ENCODE assay signal across 17 mouse cellular contexts in the genomic region with DNA sequence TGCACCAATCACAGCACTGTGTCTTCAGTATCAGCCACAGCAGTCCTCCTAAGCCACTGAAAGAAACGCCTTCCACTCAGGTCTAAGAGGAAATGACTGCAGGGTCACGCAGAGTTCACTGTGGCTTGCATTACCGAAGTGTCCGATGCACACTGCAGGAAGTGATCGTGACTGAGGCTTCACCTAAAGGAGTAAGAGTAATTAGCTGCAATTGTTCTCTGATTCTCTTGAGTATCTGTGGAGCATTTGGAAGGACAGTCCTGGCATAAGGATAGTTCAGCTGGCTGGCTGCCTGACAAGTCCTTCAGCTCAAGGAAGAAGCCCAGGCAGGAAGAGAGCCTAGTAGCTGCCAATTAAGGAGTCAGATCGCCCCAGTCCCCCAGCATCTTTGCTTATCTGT.
A peak's percentile ranks its signal among the peaks of the same experiment; 100 is the strongest.
DNase-seq lines count a peak whose midpoint lies in the region; ATAC-seq and TF ChIP-seq lines count a peak whose summit lies in the region.
"Had no signal": no experiment of that assay in that cellular context is flagged by ENCODE, and none has a peak within 500 bp of the region (broad histone marks: within the 10 kb centered on the region; RNA-seq: fewer than 3 reads in every experiment).

No protein-coding gene starts in this region.

- no peak overlapping the region for H3K27ac ChIP-seq in hindbrain, postnatal 0 days
- no peak overlapping the region for H3K27ac ChIP-seq in hindbrain, embryonic 12.5 days
- H3K27ac ChIP-seq in lung, embryonic 16.5 days (ENCODE audit: low read length) = no peak overlapping the region
- H3K27ac ChIP-seq: embryonic facial prominence, embryonic 15.5 days; left cerebral cortex, adult 2 months; liver, embryonic 13.5 days; midbrain, embryonic 12.5 days had no signal

- ATAC-seq in hindbrain, postnatal 0 days = no peak
- no peak for ATAC-seq in hindbrain, embryonic 12.5 days (ENCODE audit: low FRiP score)
- ATAC-seq in lung, embryonic 16.5 days (ENCODE audit: low read depth) = peak; percentile 34; the same call in 1 of the 2 replicates
- peak; percentile 44; the same call in 1 of the 2 replicates for ATAC-seq in neutrophil, adult 5-6 weeks (ENCODE audit: extremely low read depth, insufficient number of reproducible peaks, low FRiP score, poor library complexity, severe bottlenecking)
- no peak for ATAC-seq in erythroblast, adult 5-6 weeks (replicated peaks; ENCODE audit: low FRiP score, poor library complexity, severe bottlenecking)
- ATAC-seq: forebrain, embryonic 16.5 days had no signal

- 61% methylated on average over 6 of the region's 6 CpGs for WGBS in hindbrain, postnatal 0 days
- WGBS in hindbrain, embryonic 12.5 days = 79% methylated on average over 6 of the region's 6 CpGs
- WGBS in lung, embryonic 16.5 days = 44% methylated on average over 6 of the region's 6 CpGs

- no peaks in the 10 kb centered on the region for H3K4me1 ChIP-seq in hindbrain, postnatal 0 days (ENCODE audit: insufficient read depth, low read length)
- no peaks in the 10 kb centered on the region for H3K4me1 ChIP-seq in hindbrain, embryonic 12.5 days
- no peaks in the 10 kb centered on the region for H3K4me1 ChIP-seq in lung, embryonic 16.5 days (replicated peaks; ENCODE audit: control insufficient read depth, insufficient read depth, low read length)
- H3K4me1 ChIP-seq: embryonic facial prominence, embryonic 15.5 days; liver, embryonic 13.5 days; midbrain, embryonic 12.5 days had no signal

- no peak overlapping the region for H3K4me2 ChIP-seq in hindbrain, postnatal 0 days (ENCODE audit: low read depth, low read length)
- H3K4me2 ChIP-seq in hindbrain, embryonic 12.5 days (replicated peaks) = no peak overlapping the region
- H3K4me2 ChIP-seq in lung, embryonic 16.5 days (ENCODE audit: low read depth, low read length) = no peak overlapping the region
- H3K4me2 ChIP-seq: embryonic facial prominence, embryonic 15.5 days; liver, embryonic 13.5 days; midbrain, embryonic 12.5 days had no signal

- no peak for TF ChIP-seq CTCF in hindbrain, postnatal 0 days (IDR thresholded peaks at IDR 0.05; ENCODE audit: low read depth)

- H3K36me3 ChIP-seq in hindbrain, postnatal 0 days (ENCODE audit: insufficient read depth, low read length) = no peaks in the 10 kb centered on the region
- no peaks in the 10 kb centered on the region for H3K36me3 ChIP-seq in hindbrain, embryonic 12.5 days
- H3K36me3 ChIP-seq in lung, embryonic 16.5 days (ENCODE audit: control insufficient read depth, insufficient read depth, low read length) = no peaks in the 10 kb centered on the region
- H3K36me3 ChIP-seq: embryonic facial prominence, embryonic 15.5 days; liver, embryonic 13.5 days; midbrain, embryonic 12.5 days had no signal

- no peaks in the 10 kb centered on the region for H3K27me3 ChIP-seq in hindbrain, postnatal 0 days (ENCODE audit: insufficient read depth, low read length)
- no peaks in the 10 kb centered on the region for H3K27me3 ChIP-seq in hindbrain, embryonic 12.5 days
- H3K27me3 ChIP-seq in lung, embryonic 16.5 days (ENCODE audit: control insufficient read depth, insufficient read depth, low read depth, low read length) = no peaks in the 10 kb centered on the region
- H3K27me3 ChIP-seq: embryonic facial prominence, embryonic 15.5 days; liver, embryonic 13.5 days had no signal

- H3K4me3 ChIP-seq in hindbrain, postnatal 0 days (ENCODE audit: low read length) = no peak overlapping the region
- H3K4me3 ChIP-seq in hindbrain, embryonic 12.5 days = no peak overlapping the region
- H3K4me3 ChIP-seq in lung, embryonic 16.5 days (ENCODE audit: low read length) = no peak overlapping the region
- H3K4me3 ChIP-seq: embryonic facial prominence, embryonic 15.5 days; left cerebral cortex, adult 2 months; liver, embryonic 13.5 days; midbrain, embryonic 12.5 days had no signal

- H3K9me3 ChIP-seq in hindbrain, postnatal 0 days (ENCODE audit: low read length) = no peaks in the 10 kb centered on the region; the same call in 1 of the 2 replicates
- 0 out of 2 replicates have a peak, but pooled peaks cover 3% of the 10 kb centered on the region for H3K9me3 ChIP-seq in hindbrain, embryonic 12.5 days (replicated peaks)
- H3K9me3 ChIP-seq in lung, embryonic 16.5 days (ENCODE audit: control insufficient read depth, low read length) = no peaks in the 10 kb centered on the region
- H3K9me3 ChIP-seq: embryonic facial prominence, embryonic 15.5 days; liver, embryonic 13.5 days; midbrain, embryonic 12.5 days had no signal

- no peak overlapping the region for H3K9ac ChIP-seq in hindbrain, postnatal 0 days (replicated peaks; ENCODE audit: low read length)
- no peak overlapping the region for H3K9ac ChIP-seq in hindbrain, embryonic 12.5 days
- no peak overlapping the region for H3K9ac ChIP-seq in lung, embryonic 16.5 days (ENCODE audit: low read length)
- H3K9ac ChIP-seq: embryonic facial prominence, embryonic 15.5 days; liver, embryonic 13.5 days; midbrain, embryonic 12.5 days had no signal

- DNase-seq in adrenal gland, postnatal 14 days = peak; percentile 21
- DNase-seq in adrenal gland, adult 2 months = no peak
- DNase-seq in hindbrain, postnatal 0 days (ENCODE audit: low spot score) = peak; percentile 19
- no peak for DNase-seq in lung, adult 18-20 months
- DNase-seq: cerebellum, adult 9-10 months; gastrocnemius, postnatal 25 days; kidney, adult 9 months; liver, embryonic 13.5 days; thymus, adult 2 months had no signal

Comparison
In these comparisons a context has a peak if more than half of its experiments do, and no peak if none do; other contexts are left out.
1. DNase-seq: peak in adrenal gland, postnatal 14 days (single experiment) and hindbrain, postnatal 0 days (single experiment); none in adrenal gland, adult 2 months (single experiment) and lung, adult 18-20 months (0 of 2).
2. ATAC-seq: peak in lung, embryonic 16.5 days (single experiment) and neutrophil, adult 5-6 weeks (single experiment); none in hindbrain, postnatal 0 days (single experiment), hindbrain, embryonic 12.5 days (single experiment) and erythroblast, adult 5-6 weeks (single experiment).